Mouse (Mus musculus): ENCODE measurements around the gene H2al1j. TPM values are rescaled to one million over a fixed set of nuclear protein-coding genes. Genes with fewer than 3 reads are reported as not detected.
"Not testable (repeated sequence)": the region's sequence is repeated elsewhere in the genome, so short reads cannot be mapped to it uniquely, and the experiment has no call there.

The H2al1j gene
- total RNA-seq (2014; rRNA removed), result not detected in 2 replicates
- polyA plus RNA-seq (2012; rRNA removed), result not detected in 2 replicates

GRCm38 (mm10) chrX:11327522-11327921, at the start of gene H2al1j:
TSS of gene H2al1j (plus strand) at chrX:11327822.
- DNase-seq (ENCODE audit: extremely low read depth, low read depth, low spot score); H3K9ac ChIP-seq (ENCODE audit: low read depth, low read length); H3K27me3 ChIP-seq (ENCODE audit: control insufficient read depth, insufficient read depth, low read length); H3K4me3 ChIP-seq (ENCODE audit: insufficient read depth, low read depth, low read length); H3K36me3 ChIP-seq (ENCODE audit: control insufficient read depth, insufficient read depth, low read length); H3K79me2 ChIP-seq (ENCODE audit: control insufficient read depth, insufficient read depth, low read length); H3K4me1 ChIP-seq (ENCODE audit: control insufficient read depth, insufficient read depth, low read length); H3K27ac ChIP-seq (replicated peaks; ENCODE audit: insufficient read depth, low read depth, low read length): not testable (repeated sequence)
- 92% methylated on average over 2 of the region's 2 CpGs for WGBS

- H3K79me2 ChIP-seq (ENCODE audit: control insufficient read depth, insufficient read depth, low read length), result no peaks in the 10 kb centered on the region
- 69% methylated on average over 2 of the region's 2 CpGs for WGBS
- DNase-seq (ENCODE audit: extremely low read depth, low read depth, low spot score), result no peak
- H3K4me1 ChIP-seq (ENCODE audit: control insufficient read depth, insufficient read depth, low read length), result no peaks in the 10 kb centered on the region
- no peak overlapping the region for H3K4me3 ChIP-seq (ENCODE audit: insufficient read depth, low read depth, low read length)
- no peak overlapping the region for H3K27ac ChIP-seq (replicated peaks; ENCODE audit: insufficient read depth, low read depth, low read length)
- TF ChIP-seq CTCF (IDR thresholded peaks at IDR 0.05; ENCODE audit: low read depth, low read length), result no peak
- H3K27me3 ChIP-seq (ENCODE audit: control insufficient read depth, insufficient read depth, low read length), result no peaks in the 10 kb centered on the region
- no peak overlapping the region for H3K9ac ChIP-seq (ENCODE audit: low read depth, low read length)
- no peaks in the 10 kb centered on the region for H3K36me3 ChIP-seq (ENCODE audit: control insufficient read depth, insufficient read depth, low read length)
Observed at GRCm38 (mm10) chrX:11280741-11281140, 46.9 kb upstream of the H2al1j start.

- Histone ChIP-seq H3K9ac (ENCODE audit: low read depth, low read length) (no peak overlapping the region), H3K27ac (replicated peaks; ENCODE audit: insufficient read depth, low read depth, low read length) (no peak overlapping the region), H3K79me2 (ENCODE audit: control insufficient read depth, insufficient read depth, low read length) (no peaks in the 10 kb centered on the region), H3K27me3 (ENCODE audit: control insufficient read depth, insufficient read depth, low read length) (no peaks in the 10 kb centered on the region), H3K36me3 (ENCODE audit: control insufficient read depth, insufficient read depth, low read length) (no peaks in the 10 kb centered on the region), H3K4me3 (ENCODE audit: insufficient read depth, low read depth, low read length) (no peak overlapping the region), H3K4me1 (ENCODE audit: control insufficient read depth, insufficient read depth, low read length) (no peaks in the 10 kb centered on the region)
- WGBS, result 65% methylated on average over 14 of the region's 14 CpGs
- DNase-seq (ENCODE audit: extremely low read depth, low read depth, low spot score), result no peak
- TF ChIP-seq CTCF (IDR thresholded peaks at IDR 0.05; ENCODE audit: low read depth, low read length) (no peak), POLR2A (IDR thresholded peaks at IDR 0.05; ENCODE audit: extremely low read depth, insufficient read depth, low read length) (no peak)
Observed at GRCm38 (mm10) chrX:11288306-11288882, 39.2 kb upstream of the H2al1j start.

- no peaks in the 10 kb centered on the region for H3K27me3 ChIP-seq (ENCODE audit: control insufficient read depth, insufficient read depth, low read length)
- no peak for DNase-seq (ENCODE audit: extremely low read depth, low read depth, low spot score)
- H3K27ac ChIP-seq (replicated peaks; ENCODE audit: insufficient read depth, low read depth, low read length), result no peak overlapping the region
- H3K36me3 ChIP-seq (ENCODE audit: control insufficient read depth, insufficient read depth, low read length), result no peaks in the 10 kb centered on the region
- H3K4me3 ChIP-seq (ENCODE audit: insufficient read depth, low read depth, low read length), result no peak overlapping the region
- no peaks in the 10 kb centered on the region for H3K4me1 ChIP-seq (ENCODE audit: control insufficient read depth, insufficient read depth, low read length)
- H3K79me2 ChIP-seq (ENCODE audit: control insufficient read depth, insufficient read depth, low read length), result no peaks in the 10 kb centered on the region
- 67% methylated on average over 4 of the region's 4 CpGs for WGBS
- H3K9ac ChIP-seq (ENCODE audit: low read depth, low read length), result no peak overlapping the region
- TF ChIP-seq POLR2A (IDR thresholded peaks at IDR 0.05; ENCODE audit: extremely low read depth, insufficient read depth, low read length) (no peak), CTCF (IDR thresholded peaks at IDR 0.05; ENCODE audit: low read depth, low read length) (no peak)
Observed at GRCm38 (mm10) chrX:11289244-11289643, 38.4 kb upstream of the H2al1j start.

- H3K27me3 ChIP-seq (ENCODE audit: control insufficient read depth, insufficient read depth, low read length); H3K4me1 ChIP-seq (ENCODE audit: control insufficient read depth, insufficient read depth, low read length); H3K27ac ChIP-seq (replicated peaks; ENCODE audit: insufficient read depth, low read depth, low read length); H3K79me2 ChIP-seq (ENCODE audit: control insufficient read depth, insufficient read depth, low read length); H3K4me3 ChIP-seq (ENCODE audit: insufficient read depth, low read depth, low read length); H3K36me3 ChIP-seq (ENCODE audit: control insufficient read depth, insufficient read depth, low read length); H3K9ac ChIP-seq (ENCODE audit: low read depth, low read length); DNase-seq (ENCODE audit: extremely low read depth, low read depth, low spot score): not testable (repeated sequence)
- WGBS, result no CpG with 5 or more reads among the region's 3 CpGs
Observed at GRCm38 (mm10) chrX:11298957-11299356, 28.7 kb upstream of the H2al1j start, which contains the start of gene H2al1a. TSS of gene H2al1a (plus strand) at chrX:11299257.

- H3K4me1 ChIP-seq (ENCODE audit: control insufficient read depth, insufficient read depth, low read length), result not testable (repeated sequence)
Observed at GRCm38 (mm10) chrX:11302132-11302531, 25.5 kb upstream of the H2al1j start, which contains the start of gene H2al1b. TSS of gene H2al1b (plus strand) at chrX:11302432.

GRCm38 (mm10) chrX:11305355-11305754, 22.3 kb upstream of the H2al1j start, which contains the start of gene H2al1c:
TSS of gene H2al1c (plus strand) at chrX:11305655.
- H3K4me1 ChIP-seq (ENCODE audit: control insufficient read depth, insufficient read depth, low read length); H3K4me3 ChIP-seq (ENCODE audit: insufficient read depth, low read depth, low read length); H3K27ac ChIP-seq (replicated peaks; ENCODE audit: insufficient read depth, low read depth, low read length); H3K27me3 ChIP-seq (ENCODE audit: control insufficient read depth, insufficient read depth, low read length); H3K36me3 ChIP-seq (ENCODE audit: control insufficient read depth, insufficient read depth, low read length); H3K79me2 ChIP-seq (ENCODE audit: control insufficient read depth, insufficient read depth, low read length); DNase-seq (ENCODE audit: extremely low read depth, low read depth, low spot score); H3K9ac ChIP-seq (ENCODE audit: low read depth, low read length): not testable (repeated sequence)
- 57% methylated on average over 1 of the region's 6 CpGs for WGBS

More at GRCm38 (mm10) chrX:11302132-11302531, 25.5 kb upstream of the H2al1j start, which contains the start of gene H2al1b:
- H3K36me3 ChIP-seq (ENCODE audit: control insufficient read depth, insufficient read depth, low read length); H3K9ac ChIP-seq (ENCODE audit: low read depth, low read length); DNase-seq (ENCODE audit: extremely low read depth, low read depth, low spot score); H3K27me3 ChIP-seq (ENCODE audit: control insufficient read depth, insufficient read depth, low read length); H3K4me3 ChIP-seq (ENCODE audit: insufficient read depth, low read depth, low read length); H3K79me2 ChIP-seq (ENCODE audit: control insufficient read depth, insufficient read depth, low read length); H3K27ac ChIP-seq (replicated peaks; ENCODE audit: insufficient read depth, low read depth, low read length): not testable (repeated sequence)
- WGBS, result 91% methylated on average over 1 of the region's 3 CpGs

- not testable (repeated sequence) for H3K4me3 ChIP-seq (ENCODE audit: insufficient read depth, low read depth, low read length); H3K79me2 ChIP-seq (ENCODE audit: control insufficient read depth, insufficient read depth, low read length); H3K36me3 ChIP-seq (ENCODE audit: control insufficient read depth, insufficient read depth, low read length)
Observed at GRCm38 (mm10) chrX:11308524-11308923, 19.1 kb upstream of the H2al1j start, which contains the start of gene H2al1d. TSS of gene H2al1d (plus strand) at chrX:11308824.

GRCm38 (mm10) chrX:11311634-11312033, 16.0 kb upstream of the H2al1j start, which contains the start of gene H2al1e:
TSS of gene H2al1e (plus strand) at chrX:11311934.
- not testable (repeated sequence) for H3K9ac ChIP-seq (ENCODE audit: low read depth, low read length); H3K4me3 ChIP-seq (ENCODE audit: insufficient read depth, low read depth, low read length); H3K27me3 ChIP-seq (ENCODE audit: control insufficient read depth, insufficient read depth, low read length); DNase-seq (ENCODE audit: extremely low read depth, low read depth, low spot score); H3K79me2 ChIP-seq (ENCODE audit: control insufficient read depth, insufficient read depth, low read length); H3K4me1 ChIP-seq (ENCODE audit: control insufficient read depth, insufficient read depth, low read length); H3K36me3 ChIP-seq (ENCODE audit: control insufficient read depth, insufficient read depth, low read length); H3K27ac ChIP-seq (replicated peaks; ENCODE audit: insufficient read depth, low read depth, low read length)
- no CpG with 5 or more reads among the region's 3 CpGs for WGBS

More at GRCm38 (mm10) chrX:11308524-11308923, 19.1 kb upstream of the H2al1j start, which contains the start of gene H2al1d:
- not testable (repeated sequence) for H3K4me1 ChIP-seq (ENCODE audit: control insufficient read depth, insufficient read depth, low read length); H3K27me3 ChIP-seq (ENCODE audit: control insufficient read depth, insufficient read depth, low read length); H3K27ac ChIP-seq (replicated peaks; ENCODE audit: insufficient read depth, low read depth, low read length); DNase-seq (ENCODE audit: extremely low read depth, low read depth, low spot score); H3K9ac ChIP-seq (ENCODE audit: low read depth, low read length)
- WGBS, result no CpG with 5 or more reads among the region's 6 CpGs

All from liver, adult 2 months (tissue).